Mouse (Mus musculus) adrenal gland, adult 10 weeks (tissue): ENCODE results near the gene Fras1. TPM values are rescaled to one million over a fixed set of nuclear protein-coding genes. Genes with fewer than 3 reads are reported as not detected.

Source experiments
- polyA plus RNA-seq: library from polyadenylated mRNA; stranded (reverse); fragments of 350-450 nt; fragmentation: Illumina TruSeq; extraction: RNeasy Lipid Tissue Mini Kit (QIAGEN cat#74804); gene quantifications from one replicate; pipeline ENCODE4 v1.2.3, GENCODE M21; 2014; ENCODE audit warnings: low read depth, low replicate concordance

The Fras1 gene
- 0.41 TPM for polyA plus RNA-seq

DNA sequence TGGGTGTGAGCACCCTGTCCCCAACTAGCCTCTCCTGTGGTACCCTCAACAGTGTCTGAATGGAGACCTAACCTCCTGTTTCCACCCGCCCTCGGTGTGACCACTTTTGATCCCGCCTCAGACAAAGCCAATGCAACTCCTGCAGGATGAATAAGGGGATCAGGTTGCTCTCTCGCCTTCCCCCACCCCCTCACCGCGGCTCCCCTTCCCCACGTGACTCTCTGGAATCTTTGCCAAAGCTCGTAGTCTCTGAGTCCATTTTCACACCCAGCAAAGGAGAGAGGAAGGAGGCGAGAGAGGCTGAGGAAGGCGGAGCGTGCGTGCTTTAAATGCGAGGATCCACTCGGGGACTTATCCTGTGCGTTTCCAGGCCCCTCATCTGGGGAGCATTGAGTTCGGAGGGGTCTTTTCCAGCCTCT, at the start of gene Fras1:
TSS of gene Fras1 (plus strand) at position 389 of the 419 bp plus-strand sequence.

DNA sequence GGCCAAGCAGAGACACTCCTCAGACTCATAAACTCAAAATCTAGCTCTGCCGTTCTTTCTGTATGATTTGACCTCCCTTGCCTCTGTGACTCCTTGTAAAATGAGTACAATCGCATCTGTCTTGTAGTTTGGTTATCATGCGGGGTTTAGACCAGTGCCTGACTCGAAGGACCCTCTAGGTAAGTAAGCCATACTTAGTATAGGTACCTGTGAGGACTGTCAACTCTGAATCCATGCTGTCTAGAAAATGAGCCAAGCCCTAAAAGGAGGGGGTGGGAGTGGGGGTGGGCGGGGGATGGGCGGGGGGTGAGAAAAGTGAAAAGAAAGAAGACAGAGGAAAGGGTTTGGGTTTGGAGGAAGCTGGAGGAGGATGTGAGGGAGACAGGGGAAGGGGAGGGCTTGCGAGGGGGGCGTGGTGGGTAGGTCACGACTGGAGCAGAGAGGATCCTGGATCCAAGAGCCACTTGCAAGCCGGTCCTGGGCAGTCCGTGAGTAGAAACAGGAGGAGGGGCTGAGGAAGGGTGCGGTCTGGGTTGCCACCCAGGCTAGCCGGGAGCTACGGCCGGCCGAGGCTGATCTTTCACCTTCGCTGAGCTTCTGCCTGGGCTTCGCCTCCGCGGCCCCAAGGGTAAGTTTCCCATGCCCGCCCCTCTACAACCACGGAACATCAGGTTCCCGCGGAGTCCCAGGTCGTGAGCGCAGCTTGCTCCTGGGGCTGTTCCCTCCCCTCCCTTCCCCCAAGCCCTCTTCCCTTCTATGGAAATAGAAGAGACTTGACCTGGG, 419.4 kb downstream of the Fras1 start, which contains the start of gene Anxa3:
TSS of gene Anxa3 (plus strand) at position 404 of the 783 bp plus-strand sequence.

Other genes starting within 250 kb of the Fras1 start
- 127 TPM for gene Cnot6l, start 209.8 kb upstream of the Fras1 start, polyA plus RNA-seq
- 63.6 TPM for gene Mrpl1, start 164.5 kb upstream of the Fras1 start, polyA plus RNA-seq